Comparison of ENCODE assay signal across 10 mouse cellular contexts in genomic region chr14:20795423-20796152, GRCm38 (mm10). TPM values are rescaled to one million over a fixed set of nuclear protein-coding genes. Genes with fewer than 3 reads are reported as not detected.
A peak's percentile ranks its signal among the peaks of the same experiment; 100 is the strongest.
DNase-seq lines count a peak whose midpoint lies in the region; ATAC-seq and TF ChIP-seq lines count a peak whose summit lies in the region.
"Had no signal": no experiment of that assay in that cellular context is flagged by ENCODE, and none has a peak within 500 bp of the region (broad histone marks: within the 10 kb centered on the region; RNA-seq: fewer than 3 reads in every experiment).

No protein-coding gene starts in this region.

- H3K27me3 ChIP-seq in hindbrain, embryonic 13.5 days = no peaks in the 10 kb centered on the region
- H3K27me3 ChIP-seq in hindbrain, postnatal 0 days (ENCODE audit: insufficient read depth, low read length) = no peaks in the 10 kb centered on the region
- no peaks in the 10 kb centered on the region for H3K27me3 ChIP-seq in MEL (ENCODE audit: control insufficient read depth in 1 of 2, insufficient read depth in 2 of 2, low read length in 2 of 2)
- H3K27me3 ChIP-seq in limb, embryonic 10.5 days (ENCODE audit: low read depth, poor library complexity, severe bottlenecking) = no peaks in the 10 kb centered on the region

- 35% methylated on average over 7 of the region's 9 CpGs for WGBS in hindbrain, embryonic 13.5 days
- 38% methylated on average over 7 of the region's 9 CpGs for WGBS in hindbrain, postnatal 0 days
- 42% methylated on average over 9 of the region's 9 CpGs for whole genome bisulfite sequencing in limb, embryonic 10.5 days

- no peak overlapping the region; the same call in 1 of the 2 replicates for H3K9ac ChIP-seq in hindbrain, embryonic 13.5 days
- no peak overlapping the region for H3K9ac ChIP-seq in hindbrain, postnatal 0 days (replicated peaks; ENCODE audit: low read length)
- H3K9ac ChIP-seq in MEL (ENCODE audit: control insufficient read depth, low read depth, low read length, poor library complexity, severe bottlenecking) = no peak overlapping the region
- H3K9ac ChIP-seq: forebrain, postnatal 0 days had no signal

- no peak for TF ChIP-seq CTCF in hindbrain, postnatal 0 days (IDR thresholded peaks at IDR 0.05; ENCODE audit: low read depth)
- no peak for TF ChIP-seq CTCF in MEL (IDR thresholded peaks at IDR 0.05 in 2 of 3, conservative IDR thresholded peaks at IDR 0.05 in 1 of 3; ENCODE audit: control insufficient read depth in 1 of 3, insufficient read depth in 1 of 3, low read depth in 2 of 3, low read length in 3 of 3, poor library complexity in 1 of 3, severe bottlenecking in 1 of 3)

- TF ChIP-seq POLR2A in MEL (IDR thresholded peaks at IDR 0.05; ENCODE audit: control insufficient read depth in 1 of 2, insufficient read depth in 1 of 2, low read depth in 1 of 2, low read length in 2 of 2, poor library complexity in 1 of 2) = no peak

- peaks cover 9% of the 10 kb centered on the region for H3K79me2 ChIP-seq in MEL (ENCODE audit: control insufficient read depth, insufficient read depth, low read length, poor library complexity)

- peaks cover 55% of the 10 kb centered on the region for H3K4me1 ChIP-seq in hindbrain, embryonic 13.5 days (replicated peaks)
- peaks cover 8% of the 10 kb centered on the region; the same call in 1 of the 2 replicates for H3K4me1 ChIP-seq in hindbrain, postnatal 0 days (ENCODE audit: insufficient read depth, low read length)
- H3K4me1 ChIP-seq in MEL (ENCODE audit: control insufficient read depth in 1 of 2, insufficient read depth in 2 of 2, low read length in 2 of 2) = peaks cover 1 to 15% of the 10 kb centered on the region in 2 experiments; a peak in 3 of 4 replicates
- peaks cover 46% of the 10 kb centered on the region for H3K4me1 ChIP-seq in limb, embryonic 10.5 days

- H3K4me2 ChIP-seq in hindbrain, embryonic 13.5 days = no peak overlapping the region
- no peak overlapping the region for H3K4me2 ChIP-seq in hindbrain, postnatal 0 days (ENCODE audit: low read depth, low read length)

- no peak overlapping the region for H3K4me3 ChIP-seq in hindbrain, embryonic 13.5 days
- H3K4me3 ChIP-seq in hindbrain, postnatal 0 days (ENCODE audit: low read length) = no peak overlapping the region
- H3K4me3 ChIP-seq in MEL (ENCODE audit: control insufficient read depth in 1 of 2, insufficient read depth in 1 of 2, low read depth in 2 of 2, low read length in 2 of 2) = no peak overlapping the region
- H3K4me3 ChIP-seq in limb, embryonic 10.5 days = no peak overlapping the region

- no peak for ATAC-seq in hindbrain, embryonic 13.5 days (ENCODE audit: low FRiP score)
- no peak for ATAC-seq in hindbrain, postnatal 0 days
- ATAC-seq: forebrain, postnatal 0 days had no signal

- TF ChIP-seq EP300 in MEL (IDR thresholded peaks at IDR 0.05; ENCODE audit: low read depth in 1 of 2, low read length in 2 of 2) = no peak

- no peak for DNase-seq in hindbrain, postnatal 0 days (ENCODE audit: low spot score)
- DNase-seq in CD4-positive helper T cell, adult 2 months (ENCODE audit: low read depth, low spot score) = peak; percentile 51
- peak; percentile 26 for DNase-seq in MEL (ENCODE audit: low read depth, low spot score)
- no peak for DNase-seq in limb, embryonic 10.5 days (ENCODE audit: low spot score)
- DNase-seq in left cerebral cortex, adult 9 months (ENCODE audit: low spot score in 2 of 2) = no peak
- DNase-seq in spleen, postnatal 10 days (ENCODE audit: low spot score in 2 of 2) = no peak
- DNase-seq: forebrain, postnatal 0 days; kidney, adult 11 months; lung, postnatal 36 days had no signal

- H3K9me3 ChIP-seq in hindbrain, embryonic 13.5 days = no peaks in the 10 kb centered on the region
- no peaks in the 10 kb centered on the region for H3K9me3 ChIP-seq in hindbrain, postnatal 0 days (ENCODE audit: low read length)
- H3K9me3 ChIP-seq in MEL (replicated peaks; ENCODE audit: insufficient read depth, low read length) = no peaks in the 10 kb centered on the region
- H3K9me3 ChIP-seq in limb, embryonic 10.5 days (replicated peaks) = no peaks in the 10 kb centered on the region

- H3K36me3 ChIP-seq in hindbrain, embryonic 13.5 days = peaks cover 11% of the 10 kb centered on the region
- H3K36me3 ChIP-seq in hindbrain, postnatal 0 days (ENCODE audit: insufficient read depth, low read length) = 0 out of 2 replicates have a peak, but pooled peaks cover 3% of the 10 kb centered on the region
- H3K36me3 ChIP-seq in MEL (ENCODE audit: control insufficient read depth in 1 of 2, insufficient read depth in 2 of 2, low read length in 2 of 2) = peaks cover 0 to 14% of the 10 kb centered on the region in 2 experiments; a peak in 2 of 4 replicates
- peaks cover 20% of the 10 kb centered on the region for H3K36me3 ChIP-seq in limb, embryonic 10.5 days

- 0 out of 2 replicates have a peak overlapping the region, but pooled peaks have one; percentile 24 for H3K27ac ChIP-seq in hindbrain, embryonic 13.5 days
- no peak overlapping the region for H3K27ac ChIP-seq in hindbrain, postnatal 0 days
- no peak overlapping the region for H3K27ac ChIP-seq in MEL (ENCODE audit: control insufficient read depth, low read depth, low read length)
- H3K27ac ChIP-seq in limb, embryonic 10.5 days = peak overlapping the region; percentile 61

- TF ChIP-seq RAD21 in MEL (IDR thresholded peaks at IDR 0.05; ENCODE audit: low read depth, low read length) = no peak

TF ChIP-seq in MEL, 35 proteins besides CTCF, POLR2A, EP300 and RAD21:
- no peak for TF ChIP-seq SIN3A (IDR thresholded peaks at IDR 0.05; ENCODE audit: low read length)
- no peak for TF ChIP-seq POLR2AphosphoS2 (IDR thresholded peaks at IDR 0.05; ENCODE audit: low read length)
- TF ChIP-seq CHD2 (IDR thresholded peaks at IDR 0.05; ENCODE audit: low read length) = no peak
- no peak for TF ChIP-seq ELF1 (IDR thresholded peaks at IDR 0.05; ENCODE audit: low read depth, low read length)
- TF ChIP-seq KAT2A (conservative IDR thresholded peaks at IDR 0.05; ENCODE audit: low read depth, low read length) = no peak
- no peak for TF ChIP-seq HCFC1 (IDR thresholded peaks at IDR 0.05; ENCODE audit: low read depth, low read length)
- TF ChIP-seq ZC3H11A (IDR thresholded peaks at IDR 0.05; ENCODE audit: low read depth, low read length) = no peak
- TF ChIP-seq TCF12 (IDR thresholded peaks at IDR 0.05; ENCODE audit: low read depth, low read length) = no peak
- no peak for TF ChIP-seq SMC3 (IDR thresholded peaks at IDR 0.05; ENCODE audit: low read depth, low read length)
- TF ChIP-seq JUND (IDR thresholded peaks at IDR 0.05; ENCODE audit: low read depth, low read length) = no peak
- TF ChIP-seq ZNF384 (IDR thresholded peaks at IDR 0.05; ENCODE audit: low read depth, low read length) = no peak
- TF ChIP-seq E2F4 (IDR thresholded peaks at IDR 0.05; ENCODE audit: borderline replicate concordance, low read depth, low read length) = no peak
- no peak for TF ChIP-seq TAL1 (IDR thresholded peaks at IDR 0.05; ENCODE audit: low read length)
- TF ChIP-seq USF1 (IDR thresholded peaks at IDR 0.05; ENCODE audit: low read depth, low read length) = no peak
- no peak for TF ChIP-seq UBTF (IDR thresholded peaks at IDR 0.05; ENCODE audit: borderline replicate concordance, insufficient read depth, low read depth, low read length)
- no peak for TF ChIP-seq NRF1 (IDR thresholded peaks at IDR 0.05; ENCODE audit: insufficient read depth, low read depth, low read length, poor library complexity, severe bottlenecking)

RNA-seq across cellular contexts. Expression of gene Camk2g, which starts 1.7 kb away (rescaled TPM):
- 116 and 131 TPM in 2 replicates for polyA plus RNA-seq in hindbrain, embryonic 13.5 days (2015; fragmentation: Nextera tagmentation; extraction: Ambion mirVana)
- total RNA-seq in hindbrain, postnatal 0 days (2014; rRNA removed) = 204 and 248 TPM in 2 replicates
- polyA plus RNA-seq in hindbrain, postnatal 0 days (2015; fragmentation: Nextera tagmentation; extraction: Ambion mirVana) = 291 and 299 TPM in 2 replicates
- 14.1 and 15.6 TPM in 2 replicates for total RNA-seq in MEL (2012; rRNA removed)
- 10 to 100 TPM in 1 of 2 experiments, not detected in 1; 27.1 TPM for polyA plus RNA-seq in MEL (2012; ENCODE audit: insufficient read depth in 1 of 2, insufficient read length in 2 of 2, low read depth in 1 of 2, low replicate concordance in 2 of 2, missing spikeins in 1 of 2)
- 43.3 and 57.6 TPM in 2 replicates for polyA plus RNA-seq in limb, embryonic 10.5 days (2016; fragmentation: Nextera tagmentation; extraction: Ambion mirVana)

RNA-seq across cellular contexts. Expression of gene Plau, which starts 40.9 kb away (rescaled TPM):
- 0.40 and 0.45 TPM in 2 replicates for polyA plus RNA-seq in hindbrain, embryonic 13.5 days (2015; fragmentation: Nextera tagmentation; extraction: Ambion mirVana)
- total RNA-seq in hindbrain, postnatal 0 days (2014; rRNA removed) = 1.2 and 1.4 TPM in 2 replicates
- 0.26 and 0.39 TPM in 2 replicates for polyA plus RNA-seq in hindbrain, postnatal 0 days (2015; fragmentation: Nextera tagmentation; extraction: Ambion mirVana)
- not detected in 2 replicates for total RNA-seq in MEL (2012; rRNA removed)
- polyA plus RNA-seq in MEL (2012; ENCODE audit: insufficient read depth in 1 of 2, insufficient read length in 2 of 2, low read depth in 1 of 2, low replicate concordance in 2 of 2, missing spikeins in 1 of 2) = under 1 TPM in 1 of 2 experiments, not detected in 1; 0.04 TPM
- polyA plus RNA-seq in limb, embryonic 10.5 days (2016; fragmentation: Nextera tagmentation; extraction: Ambion mirVana) = 0.54 and 0.55 TPM in 2 replicates

Comparison
In these comparisons a context has a peak if more than half of its experiments do, and no peak if none do; other contexts are left out.
1. H3K27ac ChIP-seq: peak in hindbrain, embryonic 13.5 days (single experiment) and limb, embryonic 10.5 days (single experiment); none in hindbrain, postnatal 0 days (single experiment) and MEL (single experiment).
2. DNase-seq: peak in CD4-positive helper T cell, adult 2 months (single experiment) and MEL (single experiment); none in hindbrain, postnatal 0 days (single experiment), limb, embryonic 10.5 days (single experiment), left cerebral cortex, adult 9 months (0 of 2) and spleen, postnatal 10 days (0 of 2).